Mouse (Mus musculus) heart, embryonic 14.5 days (tissue): Measurements from ENCODE around the gene Arhgap23. TPM values are rescaled to one million over a fixed set of nuclear protein-coding genes. Genes with fewer than 3 reads are reported as not detected.

Source experiments
- ATAC-seq: fragments of 200-750 bp; cut with Nextera tagmentation; 2 replicates; pipeline ENCODE4 v1.8.0; 2017; ENCODE audit warnings: low read depth, moderate TSS enrichment; ENCODE audit not compliant: insufficient number of reproducible peaks, insufficient read depth, low FRiP score
- H3K27ac ChIP-seq, 2 experiments: fragments of 200-500 bp in 1 of 2; fragments of 300-500 bp in 1 of 2; sonication (generic) in 1 of 2; replicated peaks in 1 of 2; 2 replicates each; pipeline ENCODE4 v1.5.1; 2012 to 2014; ENCODE audit warnings: low read depth in 2 of 2, low read length in 2 of 2, control low read depth in 1 of 2, mild to moderate bottlenecking in 1 of 2, mixed read lengths in 1 of 2; ENCODE audit not compliant: control insufficient read depth in 1 of 2, insufficient read depth in 1 of 2
- H3K27me3 ChIP-seq: fragments of 300-500 bp; sonication (generic); 2 replicates; pipeline ENCODE4 v1.6.1; 2014; ENCODE audit warnings: mild to moderate bottlenecking, low read length, control low read depth; ENCODE audit not compliant: control insufficient read depth, insufficient read depth
- H3K36me3 ChIP-seq: fragments of 300-500 bp; sonication (generic); 2 replicates; pipeline ENCODE4 v1.6.1; 2014; ENCODE audit warnings: mild to moderate bottlenecking, control low read depth, low read length, mixed read lengths; ENCODE audit not compliant: control insufficient read depth, insufficient read depth
- H3K4me1 ChIP-seq, 2 experiments: fragments of 200-500 bp in 1 of 2; fragments of 300-500 bp in 1 of 2; sonication (generic) in 1 of 2; 2 replicates each; pipeline ENCODE4 v1.6.1; 2012 to 2014; ENCODE audit warnings: low read length in 2 of 2, control low read depth in 1 of 2, mixed read lengths in 1 of 2; ENCODE audit not compliant: control insufficient read depth in 2 of 2, insufficient read depth in 2 of 2
- H3K4me2 ChIP-seq: fragments of 300-500 bp; sonication (generic); 2 replicates; pipeline ENCODE4 v1.6.1; 2014; ENCODE audit warnings: mild to moderate bottlenecking, low read length
- H3K4me3 ChIP-seq, 2 experiments: fragments of 200-500 bp in 1 of 2; fragments of 300-500 bp in 1 of 2; sonication (generic) in 1 of 2; 2 replicates each; pipeline ENCODE4 v1.5.1; 2012 to 2014; ENCODE audit warnings: low read length in 2 of 2, mild to moderate bottlenecking in 2 of 2, control low read depth in 1 of 2, low read depth in 1 of 2, moderate library complexity in 1 of 2; ENCODE audit not compliant: control insufficient read depth in 1 of 2, insufficient read depth in 1 of 2
- H3K9ac ChIP-seq: fragments of 300-500 bp; sonication (generic); 2 replicates; pipeline ENCODE4 v1.6.1; 2014; ENCODE audit warnings: mild to moderate bottlenecking, low read length
- H3K9me3 ChIP-seq: fragments of 300-500 bp; sonication (generic); 2 replicates; pipeline ENCODE4 v1.6.1; 2016; ENCODE audit warnings: low read length, control low read depth; ENCODE audit not compliant: control insufficient read depth
- WGBS: fragments of 180-500 bp; shearing (Covaris S2); extraction: QIAGEN DNeasy Blood & Tissue Kit; methylation state at CpG from one replicate; pipeline ENCODE4 v1.1.7; 2014; 5-methylcytosine and 5-hydroxymethylcytosine counted together
- polyA plus RNA-seq: library from polyadenylated mRNA; unstranded; fragments of >200 nt; fragmentation: Nextera tagmentation; extraction: Ambion mirVana; gene quantifications from 2 replicates; pipeline ENCODE4 v1.2.1, GENCODE M21; 2014

The Arhgap23 gene
- polyA plus RNA-seq, 1 experiment from 2014 or later: 8.4 TPM

DNA sequence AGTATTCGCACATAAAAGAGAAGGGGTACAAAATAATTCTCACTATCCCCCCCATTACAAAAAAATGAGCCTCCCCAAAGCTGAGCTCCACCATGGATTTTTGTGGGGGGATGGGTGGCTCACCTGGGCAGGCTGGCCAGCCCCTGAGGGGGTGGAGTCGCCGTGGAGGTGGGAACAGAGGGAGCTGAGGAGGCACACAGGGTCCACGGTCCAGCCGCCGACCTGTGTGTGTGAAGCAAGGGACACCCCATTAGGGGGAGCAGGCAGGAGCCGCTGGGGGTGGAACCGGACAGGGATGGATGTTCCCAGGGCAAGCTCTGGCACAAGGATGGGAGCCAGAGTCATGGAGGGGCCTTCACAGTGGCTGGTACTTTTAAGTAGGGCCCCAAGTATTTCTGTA is 133.4 kb downstream of the Arhgap23 start:
- Histone ChIP-seq H3K27me3 (peaks cover 97% of the 10 kb centered on the region), H3K4me1 (peaks cover 4 to 11% of the 10 kb centered on the region in 2 experiments; a peak in 3 of 4 replicates), H3K36me3 (no peaks in the 10 kb centered on the region), H3K9me3 (no peaks in the 10 kb centered on the region), H3K4me2 (no peak overlapping the region), H3K4me3 (no peak overlapping the region), H3K27ac (no peak overlapping the region), H3K9ac (no peak overlapping the region)
- ATAC-seq: no peak
- WGBS: 42% methylated on average over 8 of the region's 8 CpGs

Other genes with a start within 250 kb of the Arhgap23 start
- gene Kpnb1, start 227.7 kb upstream of the Arhgap23 start, polyA plus RNA-seq: 38.8 and 40.2 TPM in 2 replicates
- gene Npepps, start 134.9 kb upstream of the Arhgap23 start, polyA plus RNA-seq: 86.9 and 90.0 TPM in 2 replicates
- 56.2 and 59.2 TPM in 2 replicates for gene Mrpl45, start 99.8 kb upstream of the Arhgap23 start, polyA plus RNA-seq
- gene Gpr179, start 63.5 kb upstream of the Arhgap23 start, polyA plus RNA-seq: 0.05 TPM in 2 replicates
- 2.2 and 3.6 TPM in 2 replicates for gene Socs7, start 53.0 kb upstream of the Arhgap23 start, polyA plus RNA-seq
- gene 4933428G20Rik, start 84.8 kb downstream of the Arhgap23 start, polyA plus RNA-seq: 0.19 TPM in 1 of 2 replicates, not detected in the other
- 0.22 TPM in 1 of 2 replicates, not detected in the other for gene Srcin1, start 160.7 kb downstream of the Arhgap23 start, polyA plus RNA-seq
- gene Epop, start 214.2 kb downstream of the Arhgap23 start, polyA plus RNA-seq: 0.77 and 1.00 TPM in 2 replicates
- gene Mllt6, start 247.9 kb downstream of the Arhgap23 start, polyA plus RNA-seq: 3.2 and 3.3 TPM in 2 replicates